Mouse (Mus musculus) CD4-positive naive resting alpha-beta T cell, adult 76 days (primary cell): Measurements from ENCODE around the gene Wdr27. TPM values are rescaled to one million over a fixed set of nuclear protein-coding genes. Genes with fewer than 3 reads are reported as not detected.

Experiments used
- total RNA-seq: library from RNA; stranded (reverse); gene quantifications from one replicate; pipeline ENCODE4 v1.2.4, GENCODE M21; 2023

Gene Wdr27
- not detected for total RNA-seq

GRCm38 (mm10) chr17:14943009-14943728 is at the start of gene Wdr27, which contains the start of gene 1600012H06Rik:
Wdr27 (minus strand) TSS chr17:14943158.
1600012H06Rik (plus strand) TSS chr17:14943184.

GRCm38 (mm10) chr17:14978362-14979038 is 35.5 kb upstream of the Wdr27 start, which contains the start of the genes 9030025P20Rik and Gm3417:
9030025P20Rik (plus strand) TSS chr17:14978468.
Gm3417 (minus strand) TSS chr17:14978790.

GRCm38 (mm10) chr17:14960951-14961556 is 18.1 kb upstream of the Wdr27 start, which contains the start of gene Phf10:
Phf10 (minus strand) TSS chr17:14961273.

Other genes with a start within 250 kb of the Wdr27 start
- not detected for gene Thbs2, start 248.9 kb downstream of the Wdr27 start, total RNA-seq
- 18.6 TPM for gene 1600012H06Rik, start within 50 bp of the Wdr27 start, total RNA-seq
- 28.2 TPM for gene Phf10, start 18.1 kb upstream of the Wdr27 start, total RNA-seq
- 15.2 TPM for gene 9030025P20Rik, start 35.3 kb upstream of the Wdr27 start, total RNA-seq
- gene Gm3417, start 35.6 kb upstream of the Wdr27 start, total RNA-seq, result not detected
- 2.8 TPM for gene Gm3435, start 67.0 kb upstream of the Wdr27 start, total RNA-seq
- 111 TPM for gene Ermard, start 98.0 kb upstream of the Wdr27 start, total RNA-seq
- not detected for gene Tcte3, start 98.3 kb upstream of the Wdr27 start, total RNA-seq
- 7.9 TPM for gene Gm3448, start 98.4 kb upstream of the Wdr27 start, total RNA-seq